Mouse (Mus musculus) left cerebral cortex, postnatal 10 days (tissue): ENCODE data around the gene Vmn1r113. TPM values are rescaled to one million over a fixed set of nuclear protein-coding genes. Genes with fewer than 3 reads are reported as not detected.
"Not testable (repeated sequence)": the region's sequence is repeated elsewhere in the genome, so short reads cannot be mapped to it uniquely, and the experiment has no call there.

Source experiments
- DNase-seq, 2 experiments: peaks; one replicate each; pipeline ENCODE4 v3.0.0; 2021 to 2022; ENCODE audit warnings: low spot score in 2 of 2, mixed read lengths in 1 of 2; ENCODE audit errors: extremely low spot score in 1 of 2
- intact Hi-C: fragments of 180-260 bp; cut with DNase I; formaldehyde crosslinking; loops from one replicate; pipeline ENCODE4 v1.15.1; 2025
- total RNA-seq, 2 experiments: library from RNA; stranded (reverse); gene quantifications; 2 replicates each; pipeline ENCODE4 v1.2.3; 2021

The Vmn1r113 gene
- total RNA-seq: not detected

GRCm38 (mm10) chr7:20786985-20787384, at the start of gene Vmn1r113:
TSS of gene Vmn1r113 (plus strand) at chr7:20787285.
- DNase-seq, intact Hi-C loops: not testable (repeated sequence)

- intact Hi-C loops, DNase-seq: not testable (repeated sequence)
Observed at GRCm38 (mm10) chr7:20770885-20771284, 16.2 kb upstream of the Vmn1r113 start, which contains the start of gene Vmn1r112. TSS of gene Vmn1r112 (plus strand) at chr7:20771185.

DNA sequence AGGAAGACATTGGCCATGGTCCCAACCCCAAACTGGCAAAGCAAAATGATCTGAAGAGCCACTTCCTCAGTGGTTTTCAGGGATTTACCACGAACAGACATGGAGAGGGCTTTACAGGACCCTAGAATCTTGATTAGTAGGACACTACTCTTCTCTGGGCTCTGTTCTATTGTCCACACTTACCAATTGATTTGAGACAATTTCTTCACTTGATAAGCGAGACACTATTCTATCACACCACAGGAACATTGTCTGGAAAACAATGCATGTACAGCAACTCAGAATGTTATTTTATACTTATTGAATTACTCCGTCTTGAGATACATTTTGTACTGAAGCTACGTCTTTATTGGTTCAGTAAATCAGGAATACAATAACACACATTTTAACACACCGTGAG, 25.0 kb downstream of the Vmn1r113 start, which contains the start of gene Vmn1r114:
TSS of gene Vmn1r114 (minus strand) at position 101 of the 400 bp plus-strand sequence.
- DNase-seq, intact Hi-C loops: not testable (repeated sequence)

Other genes with a start within 250 kb of the Vmn1r113 start
- gene Gm5726, start 241.5 kb upstream of the Vmn1r113 start, total RNA-seq: not detected
- not detected for gene Gm4141, start 211.0 kb upstream of the Vmn1r113 start, total RNA-seq
- not detected for gene Gm4513, start 188.3 kb upstream of the Vmn1r113 start, total RNA-seq
- not detected for gene Vmn1r107, start 118.4 kb upstream of the Vmn1r113 start, total RNA-seq
- gene Vmn1r111, start 84.1 kb upstream of the Vmn1r113 start, total RNA-seq: not detected
- gene Gm10668, start 56.7 kb upstream of the Vmn1r113 start, total RNA-seq: not detected
- gene Vmn1r112, start 16.1 kb upstream of the Vmn1r113 start, total RNA-seq: not detected
- gene Vmn1r114, start 24.9 kb downstream of the Vmn1r113 start, total RNA-seq: not detected
- not detected for gene Vmn1r115, start 57.7 kb downstream of the Vmn1r113 start, total RNA-seq
- gene Vmn1r116, start 85.0 kb downstream of the Vmn1r113 start, total RNA-seq: not detected
- gene Vmn1r117, start 96.8 kb downstream of the Vmn1r113 start, total RNA-seq: not detected
- not detected for gene Vmn1r118, start 125.1 kb downstream of the Vmn1r113 start, total RNA-seq
- not detected for gene Vmn1r119, start 225.2 kb downstream of the Vmn1r113 start, total RNA-seq